Mouse (Mus musculus) lung, adult 2 months (tissue): Measurements from ENCODE around the gene Shisa9.

Source experiments
- CTCF ChIP-seq: fragments of 200-500 bp; IDR thresholded peaks from 2 replicates; pipeline ENCODE4 v1.5.1; 2011; ENCODE audit warnings: mild to moderate bottlenecking, low read length, control low read depth; ENCODE audit not compliant: insufficient read depth
- POLR2A ChIP-seq: fragments of 200-500 bp; IDR thresholded peaks from 2 replicates; pipeline ENCODE4 v1.6.1; 2011; ENCODE audit warnings: low read depth, mild to moderate bottlenecking, control low read depth, low read length, borderline replicate concordance; ENCODE audit errors: extremely low read depth

DNA sequence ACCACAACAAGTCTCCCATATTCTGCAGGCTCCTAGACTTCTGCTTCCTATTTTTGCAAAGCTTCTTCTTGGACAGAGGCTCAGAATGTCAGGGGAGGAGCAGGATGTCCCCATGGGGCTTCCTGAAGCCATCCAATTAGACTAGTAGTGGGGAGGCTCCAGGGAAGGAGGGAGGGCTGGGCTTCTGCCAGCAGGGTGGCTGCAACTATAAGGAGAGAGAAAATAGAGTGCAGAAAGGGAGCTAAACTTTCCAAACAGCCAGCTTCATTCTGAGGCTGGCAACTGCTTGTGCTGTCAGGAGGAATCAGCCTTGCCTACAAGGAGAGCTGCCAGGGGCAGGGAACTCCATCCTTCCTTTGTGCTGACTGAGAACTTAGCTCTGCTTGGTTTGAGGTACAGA, 162.8 kb downstream of the Shisa9 start:
- TF ChIP-seq CTCF (no peak), POLR2A (no peak)
